Mouse (Mus musculus) heart, embryonic 13.5 days (tissue): ENCODE results near the gene Crip1. TPM values are rescaled to one million over a fixed set of nuclear protein-coding genes. Genes with fewer than 3 reads are reported as not detected.

Experiments used
- ATAC-seq: fragments of 200-750 bp; cut with Nextera tagmentation; 2 replicates; pipeline ENCODE4 v1.8.0; 2017; ENCODE audit warnings: moderate TSS enrichment; ENCODE audit not compliant: insufficient number of reproducible peaks, low FRiP score, low TSS enrichment; ENCODE audit errors: extremely low read depth
- H3K27ac ChIP-seq: fragments of 300-500 bp; sonication (generic); replicated peaks from 2 replicates; pipeline ENCODE4 v1.5.1; 2015; ENCODE audit warnings: moderate library complexity, mild to moderate bottlenecking, inconsistent platforms
- H3K27me3 ChIP-seq: fragments of 300-500 bp; sonication (generic); replicated peaks from 2 replicates; pipeline ENCODE4 v1.6.1; 2015; ENCODE audit warnings: mild to moderate bottlenecking, inconsistent platforms
- H3K36me3 ChIP-seq: fragments of 300-500 bp; sonication (generic); 2 replicates; pipeline ENCODE4 v1.6.1; 2015; ENCODE audit warnings: mild to moderate bottlenecking, inconsistent platforms
- H3K4me1 ChIP-seq: fragments of 300-500 bp; sonication (generic); 2 replicates; pipeline ENCODE4 v1.6.1; 2015; ENCODE audit warnings: inconsistent platforms
- H3K4me2 ChIP-seq: fragments of 300-500 bp; sonication (generic); 2 replicates; pipeline ENCODE4 v1.6.1; 2015; ENCODE audit warnings: inconsistent platforms, mild to moderate bottlenecking, moderate library complexity
- H3K4me3 ChIP-seq: fragments of 300-500 bp; sonication (generic); 2 replicates; pipeline ENCODE4 v1.5.1; 2015; ENCODE audit warnings: moderate library complexity, mild to moderate bottlenecking, inconsistent platforms
- H3K9ac ChIP-seq: fragments of 300-500 bp; sonication (generic); 2 replicates; pipeline ENCODE4 v1.6.1; 2015; ENCODE audit warnings: inconsistent platforms, mild to moderate bottlenecking, moderate library complexity
- H3K9me3 ChIP-seq: fragments of 300-500 bp; sonication (generic); 2 replicates; pipeline ENCODE4 v1.6.1; 2016; ENCODE audit warnings: inconsistent platforms
- WGBS: fragments of 180-500 bp; shearing (Covaris S2); methylation state at CpG from one replicate; pipeline ENCODE4 v1.1.7; 2015; ENCODE audit warnings: mixed read lengths; 5-methylcytosine and 5-hydroxymethylcytosine counted together
- polyA plus RNA-seq: library from polyadenylated mRNA; unstranded; fragments of >200 nt; fragmentation: Nextera tagmentation; extraction: Ambion mirVana; gene quantifications from 2 replicates; pipeline ENCODE4 v1.2.1, GENCODE M21; 2015

Crip1 gene
- polyA plus RNA-seq, 1 experiment from 2014 or later, result 408 TPM

DNA sequence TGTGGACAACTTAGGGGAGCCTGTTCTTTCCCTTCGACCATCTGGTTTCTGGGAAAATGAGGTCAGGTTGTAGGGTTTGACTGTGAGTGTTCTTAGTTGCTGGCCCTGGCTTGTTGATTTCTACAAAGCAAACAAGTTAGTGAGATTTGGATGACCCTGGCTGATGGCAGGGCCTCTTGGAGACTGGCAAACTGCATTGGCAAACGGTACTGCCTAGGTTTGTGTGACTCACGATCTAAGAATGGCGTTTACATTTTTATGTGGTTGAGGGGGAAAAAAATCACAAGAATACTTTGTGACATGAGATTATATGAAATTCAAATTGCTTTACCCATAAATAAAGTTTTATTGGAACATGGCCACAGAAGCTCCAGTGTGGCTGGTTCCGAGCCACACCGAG lies 39.7 kb upstream of the Crip1 start:
- H3K4me3 ChIP-seq, result no peak overlapping the region
- 87% methylated on average over 6 of the region's 6 CpGs for WGBS
- H3K9ac ChIP-seq, result no peak overlapping the region
- no peaks in the 10 kb centered on the region for H3K27me3 ChIP-seq
- H3K27ac ChIP-seq, result 0 out of 2 replicates have a peak overlapping the region, but pooled peaks have one; percentile 15
- peaks cover 73% of the 10 kb centered on the region for H3K4me1 ChIP-seq
- peaks cover 17% of the 10 kb centered on the region for H3K36me3 ChIP-seq
- no peak overlapping the region for H3K4me2 ChIP-seq
- ATAC-seq, result no peak
- no peaks in the 10 kb centered on the region for H3K9me3 ChIP-seq

DNA sequence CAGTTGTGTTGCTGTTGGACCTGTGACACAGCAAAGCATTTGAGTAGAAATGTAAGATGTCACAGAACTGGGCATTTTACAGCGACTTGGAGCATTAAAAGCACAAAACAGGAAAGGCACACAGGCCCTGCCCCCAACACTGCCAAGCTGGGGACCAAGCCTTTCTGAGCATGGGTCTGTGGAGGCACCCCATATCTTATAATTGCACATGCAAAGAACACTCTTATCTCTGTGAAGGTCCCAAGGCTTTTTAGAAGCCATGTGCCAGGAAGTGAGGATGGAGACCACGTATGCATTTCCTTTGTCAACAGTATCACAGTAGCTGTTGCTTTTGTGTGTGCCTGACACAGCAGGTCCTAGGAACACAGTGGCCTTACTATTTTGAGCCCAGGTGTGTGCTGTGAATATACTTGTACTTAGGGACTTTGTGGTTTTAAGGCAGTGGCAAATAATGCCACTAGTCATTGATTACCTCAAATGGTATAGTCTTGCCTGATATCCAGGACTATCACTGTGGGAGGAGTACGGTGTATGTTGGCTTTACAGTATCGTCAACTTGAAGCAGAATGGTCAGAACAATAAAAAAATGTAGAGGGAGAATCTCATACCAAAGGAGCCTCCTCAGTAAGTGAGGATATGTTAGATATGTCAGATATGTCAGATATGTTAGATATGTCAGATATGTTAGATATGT lies 38.5 kb upstream of the Crip1 start:
- Histone ChIP-seq H3K36me3 (peaks cover 25% of the 10 kb centered on the region), H3K27me3 (no peaks in the 10 kb centered on the region), H3K9me3 (no peaks in the 10 kb centered on the region), H3K27ac (peak overlapping the region; percentile 28; the same call in 1 of the 2 replicates), H3K9ac (peak overlapping the region; percentile 10; the same call in 1 of the 2 replicates), H3K4me2 (no peak overlapping the region), H3K4me3 (no peak overlapping the region), H3K4me1 (peaks cover 65% of the 10 kb centered on the region)
- 60% methylated on average over 4 of the region's 4 CpGs for WGBS
- ATAC-seq, result no peak

DNA sequence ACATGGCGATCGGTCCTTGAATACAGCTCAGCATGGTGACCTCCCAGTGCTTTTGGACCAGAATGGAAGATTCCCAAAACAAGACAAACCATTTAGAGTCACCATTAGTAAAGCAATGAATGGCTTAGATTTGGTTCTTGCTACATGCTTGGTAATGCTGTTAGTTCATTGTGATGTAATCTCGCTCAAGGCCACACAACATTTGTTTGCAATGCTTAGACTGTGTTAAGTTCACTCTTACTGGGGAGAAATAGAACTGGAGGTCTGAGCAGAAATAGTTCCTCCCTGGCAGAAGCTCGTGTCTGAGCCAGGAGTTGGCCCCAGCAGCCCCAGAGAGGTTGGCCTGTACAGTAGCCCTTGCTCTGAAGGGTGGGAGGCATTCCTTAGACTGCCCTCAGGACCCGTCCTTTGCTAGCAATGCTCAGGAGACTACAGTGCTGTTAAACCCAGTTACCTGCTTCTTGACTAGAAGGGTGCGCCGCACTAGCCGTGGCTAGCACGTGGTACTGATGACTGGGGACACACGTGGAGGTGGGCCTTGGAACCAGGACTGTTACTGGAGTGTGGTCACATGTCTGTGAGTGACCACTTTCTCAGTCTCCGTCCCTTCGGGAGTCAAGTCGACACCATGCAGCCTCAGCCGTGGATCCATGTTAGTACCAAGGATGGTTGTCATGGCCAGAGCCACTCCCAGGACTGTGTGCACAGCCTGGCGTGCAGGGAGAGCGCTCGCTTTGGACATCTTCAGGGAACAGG lies 37.4 kb upstream of the Crip1 start:
- Histone ChIP-seq H3K4me3 (no peak overlapping the region), H3K27ac (no peak overlapping the region), H3K36me3 (peaks cover 36% of the 10 kb centered on the region), H3K27me3 (no peaks in the 10 kb centered on the region), H3K9ac (0 out of 2 replicates have a peak overlapping the region, but pooled peaks have one; percentile 1), H3K4me1 (peaks cover 53% of the 10 kb centered on the region), H3K4me2 (no peak overlapping the region), H3K9me3 (no peaks in the 10 kb centered on the region)
- WGBS, result 81% methylated on average over 17 of the region's 17 CpGs
- ATAC-seq, result no peak

DNA sequence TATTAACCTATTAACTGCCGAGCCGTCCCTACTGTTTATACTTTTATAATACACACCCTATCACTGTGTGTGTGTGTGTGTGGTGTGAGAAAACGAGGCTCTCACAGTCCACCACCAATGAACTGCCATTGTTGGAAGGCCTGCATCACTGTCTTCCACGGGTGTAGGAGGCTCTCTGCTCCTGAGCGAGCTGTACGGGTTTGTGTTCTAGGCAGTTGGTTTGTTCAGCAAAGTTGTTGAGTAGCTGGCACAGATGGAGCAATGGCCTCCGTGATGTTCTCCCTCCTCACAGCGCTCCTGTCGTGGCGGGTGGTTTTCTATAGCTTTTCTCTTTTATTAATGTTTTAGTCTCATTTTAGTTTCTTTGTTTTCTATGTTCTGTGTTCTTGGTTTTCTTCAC lies 36.3 kb upstream of the Crip1 start:
- 88% methylated on average over 10 of the region's 10 CpGs for WGBS
- H3K27ac ChIP-seq, result no peak overlapping the region
- no peak for ATAC-seq

DNA sequence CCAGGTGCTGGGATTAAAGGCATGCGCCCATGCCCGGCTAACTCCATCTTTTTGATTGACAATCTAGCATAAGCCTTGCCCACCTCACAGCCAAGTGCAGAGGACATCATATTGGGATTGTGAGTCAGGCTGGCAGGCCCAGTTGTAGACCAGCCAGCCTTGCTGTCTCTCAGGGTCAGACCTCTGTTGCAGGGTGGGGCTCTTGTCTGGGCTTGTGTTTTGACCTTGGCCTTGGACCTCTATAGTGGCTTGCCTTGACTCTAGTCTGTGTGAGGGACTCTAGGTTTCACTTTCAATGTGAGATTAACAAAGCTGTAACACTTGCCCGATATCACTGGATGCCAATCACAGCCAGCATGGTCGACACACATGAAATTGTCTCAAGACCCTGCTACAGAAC lies 32.0 kb upstream of the Crip1 start:
- Histone ChIP-seq H3K4me1 (peaks cover 12% of the 10 kb centered on the region), H3K27me3 (no peaks in the 10 kb centered on the region), H3K4me3 (no peak overlapping the region), H3K9ac (no peak overlapping the region), H3K27ac (no peak overlapping the region), H3K9me3 (no peaks in the 10 kb centered on the region), H3K36me3 (peaks cover 70% of the 10 kb centered on the region), H3K4me2 (no peak overlapping the region)
- no peak for ATAC-seq
- 81% methylated on average over 4 of the region's 4 CpGs for WGBS

More for the DNA sequence above, 36.3 kb upstream of the Crip1 start:
- H3K9ac ChIP-seq, result no peak overlapping the region
- H3K9me3 ChIP-seq, result no peaks in the 10 kb centered on the region
- no peaks in the 10 kb centered on the region for H3K27me3 ChIP-seq
- H3K36me3 ChIP-seq, result peaks cover 42% of the 10 kb centered on the region
- no peak overlapping the region for H3K4me2 ChIP-seq
- H3K4me3 ChIP-seq, result no peak overlapping the region
- peaks cover 43% of the 10 kb centered on the region for H3K4me1 ChIP-seq

DNA sequence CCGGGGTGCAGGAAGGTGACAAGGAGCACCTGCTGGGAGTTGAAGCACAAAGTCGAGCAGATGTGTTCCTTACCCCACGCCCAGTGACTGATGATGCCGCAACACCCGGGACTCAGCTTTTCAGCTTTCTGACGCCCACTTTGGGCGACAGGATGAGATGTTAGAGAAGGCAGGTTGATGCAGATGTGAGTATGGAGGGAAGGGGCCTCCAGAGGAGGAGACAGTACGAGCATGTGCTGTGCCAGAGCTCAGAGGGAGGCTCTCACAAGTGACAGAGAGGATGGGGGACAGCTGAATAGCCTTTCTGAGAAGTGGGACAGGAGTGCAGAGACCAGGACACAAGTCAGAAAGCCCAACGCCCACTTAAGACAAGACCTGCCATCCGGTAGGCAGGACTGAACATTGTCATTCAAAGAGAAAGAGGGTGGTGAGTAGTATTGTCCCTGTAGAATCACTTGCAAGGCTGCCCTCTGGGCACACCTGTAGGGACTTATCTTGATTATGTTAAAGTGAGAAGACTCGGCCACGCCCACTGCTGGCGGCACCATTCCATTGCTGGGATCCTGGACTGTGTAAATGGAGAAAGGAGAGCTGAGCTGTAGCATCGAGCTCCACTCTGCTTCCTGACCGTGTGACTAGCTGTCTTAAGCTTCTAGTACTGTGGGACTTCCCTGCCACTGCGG lies 31.1 kb upstream of the Crip1 start:
- Histone ChIP-seq H3K4me1 (peaks cover 18% of the 10 kb centered on the region; the same call in 1 of the 2 replicates), H3K9ac (no peak overlapping the region), H3K9me3 (no peaks in the 10 kb centered on the region), H3K4me3 (no peak overlapping the region), H3K27ac (no peak overlapping the region), H3K36me3 (peaks cover 74% of the 10 kb centered on the region), H3K4me2 (no peak overlapping the region), H3K27me3 (no peaks in the 10 kb centered on the region)
- 78% methylated on average over 16 of the region's 16 CpGs for WGBS
- ATAC-seq, result no peak

DNA sequence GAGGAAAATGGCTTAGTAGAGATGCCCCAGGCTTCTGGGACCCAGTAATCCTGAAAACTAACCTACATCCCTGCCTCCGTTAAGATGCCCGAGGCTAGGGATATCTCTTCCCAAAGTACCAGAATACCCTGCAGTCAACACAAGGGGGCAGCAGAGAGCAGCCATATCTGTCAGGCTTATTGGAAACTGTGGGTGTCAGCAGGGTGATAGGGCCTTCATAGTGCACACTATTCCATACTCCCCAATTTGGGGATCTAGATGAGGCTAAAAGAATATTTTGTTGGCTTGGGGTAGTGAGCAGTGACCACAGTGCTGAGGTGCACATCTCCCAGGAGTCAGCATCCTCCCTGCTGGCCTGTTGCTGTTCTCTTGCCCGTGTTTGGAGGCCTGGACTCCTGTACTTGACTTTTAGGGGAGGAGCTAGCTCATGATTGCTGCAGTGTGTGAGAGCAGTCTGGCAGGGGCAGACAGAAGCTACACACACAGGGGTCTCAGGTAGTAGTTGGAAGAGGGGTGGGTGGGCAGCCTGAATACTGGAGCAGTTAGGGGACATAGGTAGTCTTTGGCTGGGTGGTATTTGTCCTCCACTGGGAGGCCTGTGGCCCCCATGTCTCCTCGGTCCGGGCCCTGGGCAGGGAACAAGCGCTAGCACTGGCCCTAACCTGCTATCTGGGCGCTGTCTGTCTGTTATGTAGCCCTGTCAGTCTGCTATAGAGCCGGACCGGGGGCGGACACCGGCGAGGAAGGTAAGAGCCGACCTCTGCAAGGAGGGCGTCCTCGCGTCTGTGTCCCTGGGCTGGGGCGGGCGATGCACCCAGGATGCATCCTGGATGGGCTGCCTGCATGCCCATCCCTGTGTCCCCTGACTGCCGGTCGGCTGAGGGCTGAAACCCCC lies 26.4 kb upstream of the Crip1 start:
- peaks cover 20% of the 10 kb centered on the region for H3K4me1 ChIP-seq
- 0 out of 2 replicates have a peak overlapping the region, but pooled peaks have one; percentile 9 for H3K27ac ChIP-seq
- H3K27me3 ChIP-seq, result no peaks in the 10 kb centered on the region
- no peak for ATAC-seq
- peak overlapping the region; percentile 41 for H3K9ac ChIP-seq
- no peak overlapping the region for H3K4me2 ChIP-seq
- 79% methylated on average over 20 of the region's 20 CpGs for WGBS
- peaks cover 92% of the 10 kb centered on the region for H3K36me3 ChIP-seq
- no peaks in the 10 kb centered on the region for H3K9me3 ChIP-seq
- H3K4me3 ChIP-seq, result no peak overlapping the region

DNA sequence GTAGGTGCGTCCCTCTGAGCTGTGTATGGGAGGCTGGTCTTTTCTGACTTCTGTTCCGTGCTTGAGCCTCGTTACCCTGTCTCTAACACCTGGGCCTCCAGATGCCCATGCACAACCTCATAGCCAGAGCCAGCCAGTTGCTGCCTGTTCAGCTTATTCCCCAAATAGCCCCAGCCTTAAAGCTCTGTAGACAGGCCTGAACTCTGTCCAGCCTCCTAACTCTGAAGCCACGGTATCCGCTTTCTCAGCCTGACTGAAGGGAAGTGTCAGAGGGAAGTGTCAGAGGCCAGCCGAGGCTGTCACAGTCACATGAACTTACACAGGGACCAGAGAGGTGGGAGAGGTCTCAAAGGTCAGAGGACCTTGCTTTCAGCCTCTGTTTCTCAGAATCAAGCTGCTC lies 21.4 kb upstream of the Crip1 start:
- no peak for ATAC-seq
- H3K27ac ChIP-seq, result peak overlapping the region; percentile 34; the same call in 1 of the 2 replicates
- no peak overlapping the region for H3K4me3 ChIP-seq
- H3K36me3 ChIP-seq, result peaks cover 100% of the 10 kb centered on the region
- no peaks in the 10 kb centered on the region for H3K9me3 ChIP-seq
- H3K27me3 ChIP-seq, result no peaks in the 10 kb centered on the region
- peaks cover 16% of the 10 kb centered on the region for H3K4me1 ChIP-seq
- no peak overlapping the region for H3K4me2 ChIP-seq
- WGBS, result 66% methylated on average over 6 of the region's 6 CpGs
- H3K9ac ChIP-seq, result peak overlapping the region; percentile 33; the same call in 1 of the 2 replicates

DNA sequence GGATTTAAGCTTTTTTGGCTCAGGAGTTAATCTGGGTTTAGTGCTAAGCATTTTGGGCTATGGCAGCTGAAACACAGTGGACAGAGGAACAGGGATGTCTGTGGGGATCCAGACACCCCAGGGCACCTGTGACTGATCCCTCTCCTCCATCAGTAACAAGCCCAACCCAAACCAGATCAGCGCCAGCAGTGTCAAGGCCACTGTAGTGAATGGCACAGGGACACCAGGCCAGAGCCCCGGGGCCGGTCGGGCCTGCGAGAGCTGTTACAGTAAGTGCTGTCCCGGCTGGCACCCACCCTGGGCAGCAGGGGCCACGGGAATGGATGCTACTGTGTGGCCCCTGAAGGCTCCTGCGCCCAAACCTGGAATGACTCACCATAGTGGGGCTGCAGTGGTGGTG lies 15.4 kb upstream of the Crip1 start:
- H3K36me3 ChIP-seq, result peaks cover 98% of the 10 kb centered on the region
- 95% methylated on average over 8 of the region's 8 CpGs for WGBS
- no peaks in the 10 kb centered on the region for H3K27me3 ChIP-seq
- no peak overlapping the region for H3K9ac ChIP-seq
- no peak overlapping the region for H3K4me3 ChIP-seq
- peaks cover 44% of the 10 kb centered on the region for H3K4me1 ChIP-seq
- ATAC-seq, result no peak
- H3K4me2 ChIP-seq, result no peak overlapping the region
- no peaks in the 10 kb centered on the region for H3K9me3 ChIP-seq
- no peak overlapping the region for H3K27ac ChIP-seq

DNA sequence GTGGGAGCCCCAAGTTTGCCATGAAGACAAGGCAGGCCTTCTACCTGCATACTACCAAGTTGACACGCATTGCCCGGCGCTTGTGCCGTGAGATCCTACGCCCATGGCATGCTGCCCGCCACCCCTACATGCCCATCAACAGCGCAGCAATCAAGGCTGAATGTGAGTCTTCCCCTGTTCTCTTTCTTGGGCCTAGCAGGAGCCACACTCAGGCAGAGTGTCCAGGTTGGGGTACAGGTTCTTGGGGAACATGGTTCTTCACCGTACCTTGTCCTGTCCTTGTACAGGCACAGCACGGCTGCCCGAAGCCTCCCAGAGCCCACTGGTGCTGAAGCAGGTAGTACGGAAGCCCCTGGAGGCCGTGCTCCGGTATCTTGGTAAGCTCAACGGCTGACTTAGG lies 14.5 kb upstream of the Crip1 start:
- Histone ChIP-seq H3K4me3 (no peak overlapping the region), H3K9me3 (no peaks in the 10 kb centered on the region), H3K27me3 (no peaks in the 10 kb centered on the region), H3K9ac (peak overlapping the region; percentile 24; the same call in 1 of the 2 replicates), H3K4me1 (peaks cover 53% of the 10 kb centered on the region), H3K36me3 (peaks cover 98% of the 10 kb centered on the region), H3K27ac (peak overlapping the region; percentile 97), H3K4me2 (no peak overlapping the region)
- WGBS, result 93% methylated on average over 14 of the region's 14 CpGs
- no peak for ATAC-seq
